Comparison of ENCODE assay signal across 13 mouse cellular contexts in genomic region chr6:78552353-78552698, GRCm38 (mm10).
DNase-seq lines count a peak whose midpoint lies in the region; ATAC-seq and TF ChIP-seq lines count a peak whose summit lies in the region.
"Had no signal": no experiment of that assay in that cellular context is flagged by ENCODE, and none has a peak within 500 bp of the region (broad histone marks: within the 10 kb centered on the region; RNA-seq: fewer than 3 reads in every experiment).

No protein-coding gene starts in this region.

- peak overlapping the region; percentile 23 for H3K4me2 ChIP-seq in hindbrain, embryonic 15.5 days
- H3K4me2 ChIP-seq in midbrain, postnatal 0 days (ENCODE audit: low read depth, low read length, poor library complexity, severe bottlenecking): peak overlapping the region; percentile 12; the same call in 1 of the 2 replicates
- H3K4me2 ChIP-seq: heart, embryonic 11.5 days; liver, embryonic 12.5 days had no signal

- H3K9me3 ChIP-seq in hindbrain, embryonic 15.5 days: no peaks in the 10 kb centered on the region
- no peaks in the 10 kb centered on the region for H3K9me3 ChIP-seq in midbrain, postnatal 0 days (ENCODE audit: low read length)
- H3K9me3 ChIP-seq: liver, embryonic 12.5 days had no signal

- H3K9ac ChIP-seq in hindbrain, embryonic 15.5 days: no peak overlapping the region
- no peak overlapping the region for H3K9ac ChIP-seq in midbrain, postnatal 0 days (replicated peaks; ENCODE audit: low read length, poor library complexity, severe bottlenecking)
- H3K9ac ChIP-seq: liver, embryonic 12.5 days had no signal

- WGBS in hindbrain, embryonic 15.5 days: 21% methylated on average over 5 of the region's 5 CpGs
- 22% methylated on average over 5 of the region's 5 CpGs for WGBS in midbrain, postnatal 0 days

- no peak for TF ChIP-seq CTCF in midbrain, postnatal 0 days (IDR thresholded peaks at IDR 0.05)

- H3K27me3 ChIP-seq in hindbrain, embryonic 15.5 days: no peaks in the 10 kb centered on the region
- no peaks in the 10 kb centered on the region for H3K27me3 ChIP-seq in midbrain, postnatal 0 days (ENCODE audit: insufficient read depth, low read length)
- H3K27me3 ChIP-seq: liver, embryonic 12.5 days had no signal

- peaks cover 16% of the 10 kb centered on the region for H3K4me1 ChIP-seq in hindbrain, embryonic 15.5 days (replicated peaks)
- no peaks in the 10 kb centered on the region for H3K4me1 ChIP-seq in midbrain, postnatal 0 days (ENCODE audit: insufficient read depth, low read length)
- H3K4me1 ChIP-seq: liver, embryonic 12.5 days had no signal

- peak; percentile 7 to 31 for DNase-seq in frontal cortex, adult 2 months (ENCODE audit: extremely low spot score in 1 of 2, low spot score in 1 of 2)
- no peak for DNase-seq in frontal cortex, postnatal 36 days (ENCODE audit: low spot score in 2 of 2)
- peak; percentile 21 for DNase-seq in embryo, embryonic 10 days (ENCODE audit: low spot score)
- no peak for DNase-seq in midbrain, postnatal 0 days (ENCODE audit: low spot score)
- DNase-seq in gastrocnemius, adult 18-20 months (ENCODE audit: low spot score): no peak
- no peak for DNase-seq in lung, postnatal 36 days
- DNase-seq in heart, adult 8-10 months (ENCODE audit: low spot score): no peak
- DNase-seq: cerebellum, postnatal 14 days; thymus, adult 18-20 months had no signal

- peak; percentile 63; the same call in 1 of the 2 replicates for ATAC-seq in hindbrain, embryonic 15.5 days (ENCODE audit: low FRiP score, low read depth)
- ATAC-seq in midbrain, postnatal 0 days (ENCODE audit: low FRiP score): no peak
- ATAC-seq: liver, embryonic 12.5 days had no signal

- H3K4me3 ChIP-seq in hindbrain, embryonic 15.5 days: no peak overlapping the region
- no peak overlapping the region for H3K4me3 ChIP-seq in midbrain, postnatal 0 days (ENCODE audit: low read depth, low read length)
- H3K4me3 ChIP-seq: liver, embryonic 12.5 days had no signal

- no peaks in the 10 kb centered on the region for H3K36me3 ChIP-seq in hindbrain, embryonic 15.5 days
- H3K36me3 ChIP-seq in midbrain, postnatal 0 days (ENCODE audit: insufficient read depth, low read length): no peaks in the 10 kb centered on the region
- H3K36me3 ChIP-seq: liver, embryonic 12.5 days had no signal

- no peak overlapping the region for H3K27ac ChIP-seq in hindbrain, embryonic 15.5 days (replicated peaks)
- H3K27ac ChIP-seq in midbrain, postnatal 0 days (ENCODE audit: low read depth, low read length): no peak overlapping the region
- H3K27ac ChIP-seq: liver, embryonic 12.5 days; macrophage had no signal

Comparison
In these comparisons a context has a peak if more than half of its experiments do, and no peak if none do; other contexts are left out.
1. DNase-seq: peak in frontal cortex, adult 2 months (2 of 2) and embryo, embryonic 10 days (single experiment); none in frontal cortex, postnatal 36 days (0 of 2), midbrain, postnatal 0 days (single experiment), gastrocnemius, adult 18-20 months (single experiment), lung, postnatal 36 days (single experiment) and heart, adult 8-10 months (single experiment).